Mouse (Mus musculus): Measurements from ENCODE around the gene Nxpe5. TPM values are rescaled to one million over a fixed set of nuclear protein-coding genes. Genes with fewer than 3 reads are reported as not detected.

Gene Nxpe5
- polyA plus RNA-seq, 1 experiment = 1.6 TPM

GRCm38 (mm10) chr5:138258078-138258477 is 32.4 kb downstream of the Nxpe5 start:
- H3K27ac ChIP-seq (ENCODE audit: insufficient read depth, low read length) = no peak overlapping the region
- no peaks in the 10 kb centered on the region for H3K27me3 ChIP-seq (ENCODE audit: control insufficient read depth, insufficient read depth, low read length)
- DNase-seq (ENCODE audit: low read depth in 1 of 2, low spot score in 2 of 2) = no peak
- H3K4me1 ChIP-seq (ENCODE audit: control insufficient read depth, insufficient read depth, insufficient read length) = peaks cover 21% of the 10 kb centered on the region
- WGBS = 76% methylated on average over 3 of the region's 3 CpGs
- TF ChIP-seq POLR2A (IDR thresholded peaks at IDR 0.05; ENCODE audit: low read depth, low read length) (no peak), CTCF (IDR thresholded peaks at IDR 0.05; ENCODE audit: extremely low read depth, insufficient read depth, insufficient read length, insufficient replicate concordance) (no peak)
- H3K36me3 ChIP-seq (ENCODE audit: control insufficient read depth, insufficient read depth, low read length) = peaks cover 26% of the 10 kb centered on the region
- no peak overlapping the region for H3K4me3 ChIP-seq (ENCODE audit: extremely low read depth, insufficient read depth, insufficient read length)

GRCm38 (mm10) chr5:138258542-138258941 is 32.8 kb downstream of the Nxpe5 start:
- Histone ChIP-seq H3K27ac (ENCODE audit: insufficient read depth, low read length) (no peak overlapping the region), H3K4me3 (ENCODE audit: extremely low read depth, insufficient read depth, insufficient read length) (no peak overlapping the region), H3K36me3 (ENCODE audit: control insufficient read depth, insufficient read depth, low read length) (peaks cover 26% of the 10 kb centered on the region), H3K27me3 (ENCODE audit: control insufficient read depth, insufficient read depth, low read length) (no peaks in the 10 kb centered on the region), H3K4me1 (ENCODE audit: control insufficient read depth, insufficient read depth, insufficient read length) (peaks cover 22% of the 10 kb centered on the region)
- WGBS = 76% methylated on average over 6 of the region's 6 CpGs
- DNase-seq (ENCODE audit: low read depth in 1 of 2, low spot score in 2 of 2) = no peak
- TF ChIP-seq POLR2A (IDR thresholded peaks at IDR 0.05; ENCODE audit: low read depth, low read length) (no peak), CTCF (IDR thresholded peaks at IDR 0.05; ENCODE audit: extremely low read depth, insufficient read depth, insufficient read length, insufficient replicate concordance) (no peak)

- Histone ChIP-seq H3K4me3 (ENCODE audit: extremely low read depth, insufficient read depth, insufficient read length) (no peak overlapping the region), H3K27me3 (ENCODE audit: control insufficient read depth, insufficient read depth, low read length) (no peaks in the 10 kb centered on the region), H3K36me3 (ENCODE audit: control insufficient read depth, insufficient read depth, low read length) (peaks cover 26% of the 10 kb centered on the region), H3K27ac (ENCODE audit: insufficient read depth, low read length) (no peak overlapping the region), H3K4me1 (ENCODE audit: control insufficient read depth, insufficient read depth, insufficient read length) (peaks cover 22% of the 10 kb centered on the region)
- no peak for TF ChIP-seq CTCF (IDR thresholded peaks at IDR 0.05; ENCODE audit: extremely low read depth, insufficient read depth, insufficient read length, insufficient replicate concordance)
- no peak for TF ChIP-seq POLR2A (IDR thresholded peaks at IDR 0.05; ENCODE audit: low read depth, low read length)
- DNase-seq (ENCODE audit: low read depth in 1 of 2, low spot score in 2 of 2) = no peak
- WGBS = 58% methylated on average over 7 of the region's 7 CpGs
These were observed 33.3 kb downstream of the Nxpe5 start for GRCm38 (mm10) chr5:138258993-138259392.

GRCm38 (mm10) chr5:138260051-138260450 is 34.4 kb downstream of the Nxpe5 start:
- Histone ChIP-seq H3K27ac (ENCODE audit: insufficient read depth, low read length) (no peak overlapping the region), H3K4me1 (ENCODE audit: control insufficient read depth, insufficient read depth, insufficient read length) (peaks cover 25% of the 10 kb centered on the region), H3K27me3 (ENCODE audit: control insufficient read depth, insufficient read depth, low read length) (no peaks in the 10 kb centered on the region), H3K36me3 (ENCODE audit: control insufficient read depth, insufficient read depth, low read length) (peaks cover 26% of the 10 kb centered on the region), H3K4me3 (ENCODE audit: extremely low read depth, insufficient read depth, insufficient read length) (no peak overlapping the region)
- TF ChIP-seq POLR2A (IDR thresholded peaks at IDR 0.05; ENCODE audit: low read depth, low read length) = no peak
- TF ChIP-seq CTCF (IDR thresholded peaks at IDR 0.05; ENCODE audit: extremely low read depth, insufficient read depth, insufficient read length, insufficient replicate concordance) = no peak
- 84% methylated on average over 10 of the region's 10 CpGs for WGBS
- DNase-seq (ENCODE audit: low read depth in 1 of 2, low spot score in 2 of 2) = no peak

GRCm38 (mm10) chr5:138260834-138261233 is 35.1 kb downstream of the Nxpe5 start:
- Histone ChIP-seq H3K36me3 (ENCODE audit: control insufficient read depth, insufficient read depth, low read length) (peaks cover 26% of the 10 kb centered on the region), H3K27ac (ENCODE audit: insufficient read depth, low read length) (no peak overlapping the region), H3K4me3 (ENCODE audit: extremely low read depth, insufficient read depth, insufficient read length) (no peak overlapping the region)

GRCm38 (mm10) chr5:138262001-138262400 is 36.3 kb downstream of the Nxpe5 start:
- Histone ChIP-seq H3K27me3 (ENCODE audit: control insufficient read depth, insufficient read depth, low read length) (no peaks in the 10 kb centered on the region), H3K36me3 (ENCODE audit: control insufficient read depth, insufficient read depth, low read length) (peaks cover 27% of the 10 kb centered on the region), H3K4me1 (ENCODE audit: control insufficient read depth, insufficient read depth, insufficient read length) (peaks cover 21% of the 10 kb centered on the region; the same call in 1 of the 2 replicates), H3K4me3 (ENCODE audit: extremely low read depth, insufficient read depth, insufficient read length) (no peak overlapping the region), H3K27ac (ENCODE audit: insufficient read depth, low read length) (no peak overlapping the region)
- 44% methylated on average over 4 of the region's 4 CpGs for WGBS
- no peak for DNase-seq (ENCODE audit: low read depth in 1 of 2, low spot score in 2 of 2)
- TF ChIP-seq CTCF (IDR thresholded peaks at IDR 0.05; ENCODE audit: extremely low read depth, insufficient read depth, insufficient read length, insufficient replicate concordance) (no peak), POLR2A (IDR thresholded peaks at IDR 0.05; ENCODE audit: low read depth, low read length) (no peak)

More at GRCm38 (mm10) chr5:138260834-138261233, 35.1 kb downstream of the Nxpe5 start:
- no peak for DNase-seq (ENCODE audit: low read depth in 1 of 2, low spot score in 2 of 2)
- 75% methylated on average over 11 of the region's 11 CpGs for WGBS
- H3K4me1 ChIP-seq (ENCODE audit: control insufficient read depth, insufficient read depth, insufficient read length) = peaks cover 25% of the 10 kb centered on the region
- no peak for TF ChIP-seq CTCF (IDR thresholded peaks at IDR 0.05; ENCODE audit: extremely low read depth, insufficient read depth, insufficient read length, insufficient replicate concordance)
- no peak for TF ChIP-seq POLR2A (IDR thresholded peaks at IDR 0.05; ENCODE audit: low read depth, low read length)
- no peaks in the 10 kb centered on the region for H3K27me3 ChIP-seq (ENCODE audit: control insufficient read depth, insufficient read depth, low read length)

GRCm38 (mm10) chr5:138262582-138263240 is 37.0 kb downstream of the Nxpe5 start:
- peak overlapping the region; percentile 4; the same call in 1 of the 2 replicates for H3K27ac ChIP-seq (ENCODE audit: insufficient read depth, low read length)
- no peak for DNase-seq (ENCODE audit: low read depth in 1 of 2, low spot score in 2 of 2)
- 32% methylated on average over 18 of the region's 18 CpGs for WGBS

More at GRCm38 (mm10) chr5:138262582-138263240, 37.0 kb downstream of the Nxpe5 start:
- Histone ChIP-seq H3K27me3 (ENCODE audit: control insufficient read depth, insufficient read depth, low read length) (no peaks in the 10 kb centered on the region), H3K4me3 (ENCODE audit: extremely low read depth, insufficient read depth, insufficient read length) (peak overlapping the region; percentile 88), H3K4me1 (ENCODE audit: control insufficient read depth, insufficient read depth, insufficient read length) (peaks cover 17% of the 10 kb centered on the region; the same call in 1 of the 2 replicates), H3K36me3 (ENCODE audit: control insufficient read depth, insufficient read depth, low read length) (peaks cover 27% of the 10 kb centered on the region)
- no peak for TF ChIP-seq CTCF (IDR thresholded peaks at IDR 0.05; ENCODE audit: extremely low read depth, insufficient read depth, insufficient read length, insufficient replicate concordance)
- no peak for TF ChIP-seq POLR2A (IDR thresholded peaks at IDR 0.05; ENCODE audit: low read depth, low read length)

All from spleen, adult 2 months (tissue).